Mouse (Mus musculus) brown adipose tissue, adult 24 weeks (tissue): ENCODE measurements around the gene Cd28. TPM values are rescaled to one million over a fixed set of nuclear protein-coding genes. Genes with fewer than 3 reads are reported as not detected.

ENCODE experiments used
- H3K27ac ChIP-seq: fragments of 200-500 bp; replicated peaks from 2 replicates; pipeline ENCODE4 v1.5.1; 2012; ENCODE audit warnings: low read depth, mild to moderate bottlenecking, low read length
- H3K4me1 ChIP-seq: fragments of 200-500 bp; 2 replicates; pipeline ENCODE4 v1.6.1; 2012; ENCODE audit warnings: low read length, mixed read lengths; ENCODE audit not compliant: control insufficient read depth, insufficient read depth, insufficient read length
- H3K4me3 ChIP-seq: fragments of 200-500 bp; 2 replicates; pipeline ENCODE4 v1.5.1; 2012; ENCODE audit warnings: low read depth, mild to moderate bottlenecking, low read length, moderate library complexity; ENCODE audit not compliant: insufficient read depth
- polyA plus RNA-seq: library from polyadenylated mRNA; stranded (reverse); fragments of >200 nt; gene quantifications from 2 replicates; pipeline ENCODE4 v1.2.4, GENCODE M21; 2012; ENCODE audit not compliant: missing spikeins, insufficient read depth, insufficient read length

The Cd28 gene
- polyA plus RNA-seq, 1 experiment: not detected

GRCm38 (mm10) chr1:60735908-60736280, 19.3 kb downstream of the Cd28 start:
- Histone ChIP-seq H3K27ac (peak overlapping the region; percentile 42), H3K4me1 (peaks cover 10% of the 10 kb centered on the region), H3K4me3 (no peak overlapping the region)

- no peak overlapping the region for H3K4me3 ChIP-seq
- H3K4me1 ChIP-seq: peaks cover 6% of the 10 kb centered on the region
- H3K27ac ChIP-seq: no peak overlapping the region
Observed at GRCm38 (mm10) chr1:60744266-60744665, 27.7 kb downstream of the Cd28 start.

DNA sequence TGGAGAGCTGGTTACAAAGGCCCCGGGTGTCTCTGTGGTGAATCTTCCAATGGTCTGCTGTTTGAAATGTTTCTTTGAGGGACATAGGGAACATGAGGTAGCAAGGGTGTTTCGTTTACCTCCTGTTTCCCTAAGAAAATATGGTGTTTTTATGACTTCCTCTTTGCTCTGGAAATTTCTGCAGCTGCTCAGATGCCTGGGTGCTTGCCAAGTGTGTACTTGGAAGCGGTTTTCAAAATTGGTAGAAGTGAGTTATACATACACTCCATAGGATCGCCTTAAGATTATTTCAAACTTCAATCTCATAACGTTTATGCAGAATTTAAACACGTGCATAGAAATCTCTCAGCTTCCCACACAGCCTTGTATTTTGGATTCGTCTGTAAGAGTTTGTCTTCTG, 29.1 kb downstream of the Cd28 start:
- Histone ChIP-seq H3K4me1 (peaks cover 6% of the 10 kb centered on the region), H3K27ac (peak overlapping the region; percentile 30; the same call in 1 of the 2 replicates), H3K4me3 (no peak overlapping the region)

DNA sequence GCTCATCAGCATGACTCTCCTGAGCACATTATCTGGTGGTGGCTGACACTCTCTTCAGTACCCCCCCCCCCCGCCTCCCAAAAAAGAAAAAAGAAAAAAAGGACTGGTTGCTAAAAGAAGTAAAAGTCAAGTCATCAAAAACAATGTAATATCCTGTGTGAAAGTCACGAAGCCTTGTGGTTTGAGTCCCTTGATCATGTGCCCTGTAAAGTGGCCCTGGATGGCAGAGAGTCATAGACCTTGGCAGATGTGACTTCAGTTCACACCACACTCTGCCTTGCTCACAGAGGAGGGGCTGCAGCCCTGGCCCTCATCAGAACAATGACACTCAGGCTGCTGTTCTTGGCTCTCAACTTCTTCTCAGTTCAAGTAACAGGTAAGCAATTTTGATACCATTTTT, 29.6 kb downstream of the Cd28 start:
- H3K4me3 ChIP-seq: no peak overlapping the region
- no peak overlapping the region for H3K27ac ChIP-seq
- H3K4me1 ChIP-seq: peaks cover 6% of the 10 kb centered on the region

- H3K27ac ChIP-seq: no peak overlapping the region
- H3K4me3 ChIP-seq: no peak overlapping the region
- H3K4me1 ChIP-seq: peaks cover 6% of the 10 kb centered on the region
Observed at GRCm38 (mm10) chr1:60746856-60747255, 30.3 kb downstream of the Cd28 start.

DNA sequence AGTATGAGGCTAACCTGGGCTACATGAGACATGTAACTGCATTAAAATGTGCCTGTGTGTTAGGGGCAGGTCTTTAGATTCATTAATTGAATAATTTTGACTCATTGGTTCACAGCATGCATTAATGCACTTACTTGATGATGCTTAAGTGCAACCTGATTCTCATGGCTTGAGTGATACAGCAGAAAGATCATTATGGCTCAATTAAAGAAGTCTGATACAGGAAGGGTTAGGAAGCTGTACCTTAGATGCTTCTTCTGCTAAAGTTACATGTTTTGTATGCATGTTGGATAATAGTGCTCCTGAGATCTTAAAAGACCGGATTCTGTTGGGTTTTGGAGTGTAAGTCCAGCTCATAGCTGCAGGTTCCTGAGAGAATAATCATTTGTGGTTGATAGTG, 31.7 kb downstream of the Cd28 start:
- peaks cover 6% of the 10 kb centered on the region for H3K4me1 ChIP-seq
- H3K27ac ChIP-seq: no peak overlapping the region
- no peak overlapping the region for H3K4me3 ChIP-seq

DNA sequence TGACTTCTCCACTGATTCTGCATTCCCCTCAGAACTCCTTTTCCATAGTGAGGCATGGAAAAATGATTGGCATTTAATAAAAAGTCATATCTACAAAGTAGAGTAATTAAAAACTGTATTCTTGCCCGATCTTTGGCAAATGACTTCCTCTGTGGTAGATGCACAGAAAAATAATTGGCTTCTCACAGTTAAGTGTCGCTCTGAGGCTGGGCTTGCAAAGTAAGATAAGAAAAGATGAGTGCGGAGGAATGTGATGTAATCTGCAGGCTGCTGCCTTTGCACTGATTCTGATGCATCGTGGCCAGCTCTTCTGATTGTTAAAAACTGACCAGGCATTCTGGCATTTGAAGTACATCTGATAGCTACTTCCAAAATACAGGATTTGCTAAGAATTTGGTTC, 32.3 kb downstream of the Cd28 start:
- Histone ChIP-seq H3K4me3 (no peak overlapping the region), H3K4me1 (peaks cover 6% of the 10 kb centered on the region), H3K27ac (no peak overlapping the region)

DNA sequence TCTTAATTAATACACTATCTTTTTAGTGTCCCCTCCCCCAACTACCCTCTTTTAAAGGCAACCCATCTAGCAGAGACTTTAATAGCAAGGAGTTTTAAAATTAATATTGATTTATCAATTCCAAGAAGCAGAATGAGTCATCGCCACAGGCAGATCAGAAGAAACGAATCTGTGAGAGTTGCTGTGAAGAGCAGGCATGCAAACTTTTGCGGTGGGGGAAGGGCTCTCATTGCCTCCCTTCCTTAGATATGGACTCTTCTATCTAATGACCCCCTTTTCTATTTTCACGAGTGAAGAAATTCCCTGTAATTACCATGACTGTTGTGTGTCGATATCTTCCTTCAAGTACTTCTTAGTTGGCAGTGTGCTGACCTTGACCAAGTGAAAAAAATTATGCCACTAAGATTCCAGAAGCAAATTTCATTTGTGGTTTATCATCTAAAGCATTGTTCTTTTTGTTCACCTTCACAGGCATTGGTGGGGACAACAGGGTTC, 32.8 kb downstream of the Cd28 start:
- no peak overlapping the region for H3K27ac ChIP-seq
- H3K4me3 ChIP-seq: no peak overlapping the region
- H3K4me1 ChIP-seq: peaks cover 6% of the 10 kb centered on the region

DNA sequence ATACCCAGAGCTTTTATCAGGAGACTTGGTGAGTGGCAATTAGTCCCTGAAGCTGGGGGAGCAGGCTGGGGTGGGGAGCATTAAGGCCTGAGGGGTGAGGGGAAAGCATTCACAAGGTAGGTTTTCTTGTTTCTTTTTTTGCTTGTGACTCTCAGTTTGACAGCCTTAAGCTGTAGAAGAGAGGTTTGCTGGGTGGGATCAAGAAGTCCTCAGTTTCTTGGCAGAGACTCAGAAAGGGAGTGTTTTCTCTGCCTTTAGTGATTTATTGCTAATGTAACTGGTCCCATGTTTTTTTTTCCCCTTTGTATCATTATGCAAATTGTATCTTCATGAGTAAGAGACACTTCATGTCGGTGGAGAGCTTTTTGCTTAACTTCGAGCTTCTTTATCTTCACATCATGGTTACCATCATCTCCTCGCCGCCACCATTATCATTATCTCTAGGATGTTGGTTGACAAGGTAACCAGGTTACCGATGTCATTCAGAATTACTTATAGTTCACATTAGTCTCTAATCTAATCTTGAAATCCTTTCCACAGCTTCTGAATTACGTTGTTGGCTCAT, 33.7 kb downstream of the Cd28 start:
- peaks cover 6% of the 10 kb centered on the region for H3K4me1 ChIP-seq

GRCm38 (mm10) chr1:60751011-60751410, 34.4 kb downstream of the Cd28 start:
- H3K27ac ChIP-seq: no peak overlapping the region
- peaks cover 3% of the 10 kb centered on the region for H3K4me1 ChIP-seq
- H3K4me3 ChIP-seq: no peak overlapping the region

More for the DNA sequence above, 33.7 kb downstream of the Cd28 start:
- H3K27ac ChIP-seq: no peak overlapping the region
- H3K4me3 ChIP-seq: no peak overlapping the region

DNA sequence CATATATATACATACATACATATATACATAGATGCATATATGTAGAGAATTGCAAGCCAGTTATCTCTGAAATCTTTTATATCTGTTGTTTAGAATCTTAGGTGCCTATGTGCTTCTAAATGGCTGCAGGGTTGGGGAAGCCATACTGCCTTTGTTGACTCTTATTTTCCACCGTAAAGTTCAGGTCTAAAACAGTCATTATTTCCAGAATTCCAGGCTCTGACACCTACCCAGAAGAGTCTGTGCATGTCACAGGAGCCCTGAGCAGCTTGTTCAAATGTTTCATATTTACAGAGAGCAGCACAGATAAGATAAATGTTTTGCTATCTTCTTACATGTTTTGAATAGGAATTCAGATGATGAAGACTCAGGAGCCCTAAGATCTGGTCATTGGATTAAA, 36.4 kb downstream of the Cd28 start:
- no peaks in the 10 kb centered on the region for H3K4me1 ChIP-seq
- H3K4me3 ChIP-seq: no peak overlapping the region
- no peak overlapping the region for H3K27ac ChIP-seq

GRCm38 (mm10) chr1:60753981-60754380, 37.4 kb downstream of the Cd28 start:
- H3K27ac ChIP-seq: no peak overlapping the region
- no peak overlapping the region for H3K4me3 ChIP-seq
- H3K4me1 ChIP-seq: no peaks in the 10 kb centered on the region

DNA sequence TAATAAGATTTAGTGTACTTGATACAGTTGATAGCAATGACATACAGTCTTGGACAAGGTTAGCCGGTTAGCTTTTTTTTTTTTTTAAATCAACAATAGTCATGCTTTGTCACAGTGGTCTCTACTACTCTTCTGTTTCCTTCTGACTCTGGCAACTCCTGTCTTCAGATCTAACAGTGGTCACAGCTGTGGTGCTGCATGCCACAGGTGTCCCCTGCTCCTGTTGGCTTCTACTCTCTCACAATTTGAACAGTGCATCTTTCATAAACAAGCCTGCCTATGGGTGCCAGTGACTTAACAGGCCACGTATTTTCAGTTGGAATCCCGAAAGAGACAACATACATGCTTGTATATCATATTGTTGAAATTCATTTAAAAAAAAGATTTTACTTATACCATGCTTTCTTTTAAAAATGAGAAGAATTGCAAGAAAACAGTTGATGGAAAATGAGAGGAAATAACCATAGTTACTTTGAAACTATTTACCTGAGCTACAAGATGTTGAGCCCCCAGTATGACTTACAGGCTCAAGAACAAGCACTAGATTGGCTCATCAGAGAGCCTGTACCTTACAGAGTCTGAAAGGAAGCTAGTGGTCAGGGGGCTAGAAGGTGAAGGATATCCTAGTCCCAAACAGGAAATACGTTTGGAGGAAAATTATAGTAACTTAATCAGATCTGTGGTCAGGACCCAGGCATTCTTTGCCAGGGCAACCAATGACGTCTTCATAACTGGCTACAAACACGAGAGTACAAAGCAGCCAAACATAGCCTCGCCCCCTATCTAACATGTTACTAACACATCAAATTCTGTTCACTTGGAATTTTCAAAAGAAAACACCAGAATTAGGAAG, 39.0 kb downstream of the Cd28 start:
- Histone ChIP-seq H3K4me3 (no peak overlapping the region), H3K27ac (no peak overlapping the region), H3K4me1 (no peaks in the 10 kb centered on the region)

DNA sequence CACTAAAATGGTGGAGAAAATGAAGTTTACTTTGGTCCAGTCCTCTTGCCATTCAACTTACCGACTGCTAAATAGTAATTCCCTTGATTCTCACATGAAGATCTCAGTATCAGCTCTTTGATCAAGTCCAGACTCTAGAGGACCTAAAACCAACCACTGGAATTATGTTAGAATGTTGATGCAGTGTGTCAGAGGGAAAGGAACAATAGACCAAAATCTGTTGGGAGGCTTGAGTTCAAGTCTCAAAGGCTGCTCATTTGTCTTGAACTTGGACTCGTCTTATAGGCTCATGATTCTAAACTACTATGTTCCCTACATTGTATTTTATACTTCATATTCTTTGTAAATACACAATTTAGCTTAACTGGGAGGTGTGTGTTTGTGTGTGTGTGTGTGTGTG, 41.0 kb downstream of the Cd28 start:
- Histone ChIP-seq H3K4me3 (no peak overlapping the region), H3K4me1 (no peaks in the 10 kb centered on the region), H3K27ac (no peak overlapping the region)

GRCm38 (mm10) chr1:60758226-60758625, 41.6 kb downstream of the Cd28 start:
- no peaks in the 10 kb centered on the region for H3K4me1 ChIP-seq
- no peak overlapping the region for H3K4me3 ChIP-seq
- no peak overlapping the region for H3K27ac ChIP-seq
